Mouse (Mus musculus): ENCODE measurements around the gene Ppp1r9b.

- TF ChIP-seq POLR2A (IDR thresholded peaks at IDR 0.05; ENCODE audit: insufficient read length, low read depth) (no peak), TCF12 (IDR thresholded peaks at IDR 0.05; ENCODE audit: insufficient read depth, poor library complexity, severe bottlenecking) (no peak)
Measured at GRCm38 (mm10) chr11:94994947-94995772, 4.3 kb downstream of the Ppp1r9b start.
